Mouse (Mus musculus): ENCODE results near the gene Gch1.
"Not testable (repeated sequence)": the region's sequence is repeated elsewhere in the genome, so short reads cannot be mapped to it uniquely, and the experiment has no call there.

Gch1 gene

DNA sequence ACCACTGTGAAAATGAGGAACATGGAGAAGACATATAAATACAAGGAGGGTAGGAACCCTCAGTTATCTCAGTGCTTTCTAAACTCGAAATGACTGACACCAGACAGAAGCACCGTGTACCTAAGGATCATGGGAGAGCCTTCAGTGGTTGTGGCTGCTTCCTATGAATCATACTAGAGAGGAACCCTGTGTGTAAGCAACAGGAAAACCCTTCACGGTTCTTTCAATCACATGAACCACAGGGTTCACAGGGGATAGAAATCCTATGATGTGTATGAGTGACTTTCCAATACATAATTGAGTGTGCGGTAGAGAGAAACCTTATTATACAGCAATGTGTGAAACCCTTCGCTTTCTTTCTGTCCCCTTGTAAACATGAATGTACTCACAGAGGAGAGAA is 24.1 kb downstream of the Gch1 start:
- DNase-seq (ENCODE audit: low spot score in 2 of 2), result no peak

DNA sequence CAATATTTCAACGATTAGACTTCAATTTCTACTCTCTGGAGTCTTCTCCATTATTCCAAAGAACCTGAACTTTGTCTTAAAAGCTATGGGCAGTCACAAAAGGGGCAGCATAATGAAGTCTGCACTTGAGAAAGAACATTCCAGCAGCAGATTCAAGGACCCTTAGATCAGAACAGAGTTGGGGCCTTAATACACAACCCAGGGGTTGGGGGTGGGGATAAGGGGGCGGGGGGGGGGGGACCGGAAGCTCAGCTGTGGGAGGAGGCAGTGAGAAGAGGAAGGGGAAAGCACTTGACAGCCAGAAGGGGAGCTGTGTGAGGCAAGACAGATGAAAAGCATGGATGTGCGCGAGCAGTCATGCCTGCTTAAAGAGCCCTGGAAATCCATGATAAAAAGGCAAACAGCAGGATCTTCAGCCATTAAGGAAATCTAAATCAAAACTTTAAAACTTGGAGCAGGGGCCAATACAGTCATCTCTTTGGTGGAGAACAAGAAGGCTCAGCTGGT is 27.2 kb downstream of the Gch1 start:
- no peak for DNase-seq (ENCODE audit: low spot score in 2 of 2)

- DNase-seq (ENCODE audit: low spot score in 2 of 2), result no peak
Observed at GRCm38 (mm10) chr14:47160051-47160640, 29.1 kb downstream of the Gch1 start.

DNA sequence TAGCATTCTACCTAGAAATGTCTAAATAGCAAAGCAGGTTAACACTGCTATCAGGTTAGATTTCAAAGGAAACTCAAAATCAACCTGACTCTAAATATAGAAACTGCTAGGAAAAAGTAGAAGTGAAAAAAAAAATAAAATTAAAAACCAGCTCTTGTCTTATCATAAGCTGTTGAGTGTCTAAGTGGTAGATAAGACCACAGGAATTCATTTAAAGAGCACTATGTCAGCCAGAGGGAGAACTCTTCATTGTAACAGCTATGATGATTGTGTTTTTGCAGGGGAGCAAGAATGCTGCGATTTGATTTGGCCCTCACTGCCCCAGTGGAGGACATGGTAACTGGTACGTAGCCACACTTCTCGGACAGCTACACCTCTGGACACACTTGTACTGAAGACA is 34.9 kb downstream of the Gch1 start:
- no peak for DNase-seq (ENCODE audit: low spot score in 2 of 2)

DNA sequence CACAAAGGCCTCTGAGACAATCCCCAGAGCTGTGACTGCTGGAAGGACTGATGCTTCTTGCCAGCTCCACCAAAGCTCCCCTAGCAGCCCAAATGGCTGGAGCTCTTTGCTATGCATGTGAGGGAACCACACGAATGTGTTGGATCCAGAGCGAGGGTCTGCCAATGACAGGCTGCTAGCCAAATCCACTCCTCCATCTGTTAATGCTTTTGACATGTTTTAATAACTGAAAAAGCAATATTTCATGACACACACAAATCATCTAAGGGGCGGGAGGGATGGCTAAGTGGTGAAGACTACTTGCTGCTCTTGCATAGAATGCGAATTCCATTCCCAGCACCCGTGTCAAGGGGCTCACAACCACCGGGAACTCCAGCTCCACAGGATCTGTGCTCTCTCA is 37.9 kb downstream of the Gch1 start:
- no peak for DNase-seq (ENCODE audit: low spot score in 2 of 2)

DNA sequence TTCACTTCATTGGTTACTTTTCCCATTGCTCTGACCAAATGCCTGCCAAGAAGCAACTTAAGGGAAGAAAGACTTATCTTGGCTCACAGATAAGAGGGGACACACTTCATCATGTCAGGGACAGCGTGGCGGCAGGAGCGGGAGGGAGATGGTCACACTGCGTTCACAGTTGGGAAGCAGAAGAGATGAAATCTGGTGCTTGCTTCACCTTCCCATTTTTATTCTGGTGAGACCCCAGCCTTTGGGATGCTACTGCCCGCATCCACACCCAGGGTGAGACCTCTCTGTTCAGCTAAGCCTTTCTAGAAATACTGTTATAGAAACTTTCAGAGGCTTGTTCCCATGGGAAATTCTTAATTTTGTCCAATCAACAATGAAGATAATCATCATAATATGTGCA is 44.9 kb downstream of the Gch1 start:
- DNase-seq (ENCODE audit: low spot score in 2 of 2), result no peak

- DNase-seq (ENCODE audit: low spot score in 2 of 2), result no peak
Observed at GRCm38 (mm10) chr14:47138853-47139252, 50.4 kb downstream of the Gch1 start.

DNA sequence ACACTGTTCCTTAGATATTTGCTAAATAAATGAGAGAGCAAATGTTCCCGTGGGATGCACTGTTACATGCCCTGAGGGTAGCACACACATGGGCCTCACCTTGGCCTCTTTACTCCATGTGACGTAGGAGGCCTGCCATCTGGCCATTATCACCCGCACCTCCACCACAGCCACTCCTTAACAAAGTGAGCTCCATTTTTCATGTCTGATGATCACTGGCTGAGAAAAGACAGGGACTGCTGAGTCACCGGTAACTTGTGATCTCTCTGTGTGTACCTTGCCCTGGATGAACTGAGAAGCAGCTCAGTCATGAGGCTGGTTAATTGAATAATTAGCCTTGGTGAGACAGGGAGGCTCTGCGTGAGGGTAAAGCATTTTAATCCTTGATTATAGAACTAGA is 52.6 kb downstream of the Gch1 start:
- DNase-seq (ENCODE audit: low spot score in 2 of 2), result no peak

DNA sequence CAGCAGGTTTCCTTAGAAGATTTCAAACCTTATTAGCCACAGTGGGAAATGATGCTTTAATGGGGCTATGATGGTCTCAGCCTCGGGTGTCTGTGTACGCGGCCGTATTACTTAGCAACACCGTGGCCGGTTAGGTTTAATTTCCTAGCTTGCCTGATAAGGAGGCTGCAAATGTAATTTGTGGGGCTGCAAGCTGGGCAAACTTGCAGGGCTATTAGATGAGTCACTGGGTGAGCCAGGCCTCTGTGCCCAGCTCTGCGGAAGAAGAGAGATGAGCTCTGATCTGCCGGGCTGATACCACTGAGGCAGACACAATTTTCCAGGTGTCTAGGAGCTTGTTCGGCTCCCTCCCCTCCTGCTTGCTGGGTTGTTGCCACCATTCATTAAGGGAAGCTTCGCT is 55.3 kb downstream of the Gch1 start:
- no peak for DNase-seq (ENCODE audit: low spot score in 2 of 2)

GRCm38 (mm10) chr14:47127987-47128386 is 61.2 kb downstream of the Gch1 start:
- DNase-seq (ENCODE audit: low spot score in 2 of 2), result no peak

- no peak for DNase-seq (ENCODE audit: low spot score in 2 of 2)
Observed at GRCm38 (mm10) chr14:47117522-47117921, 71.7 kb downstream of the Gch1 start.

DNA sequence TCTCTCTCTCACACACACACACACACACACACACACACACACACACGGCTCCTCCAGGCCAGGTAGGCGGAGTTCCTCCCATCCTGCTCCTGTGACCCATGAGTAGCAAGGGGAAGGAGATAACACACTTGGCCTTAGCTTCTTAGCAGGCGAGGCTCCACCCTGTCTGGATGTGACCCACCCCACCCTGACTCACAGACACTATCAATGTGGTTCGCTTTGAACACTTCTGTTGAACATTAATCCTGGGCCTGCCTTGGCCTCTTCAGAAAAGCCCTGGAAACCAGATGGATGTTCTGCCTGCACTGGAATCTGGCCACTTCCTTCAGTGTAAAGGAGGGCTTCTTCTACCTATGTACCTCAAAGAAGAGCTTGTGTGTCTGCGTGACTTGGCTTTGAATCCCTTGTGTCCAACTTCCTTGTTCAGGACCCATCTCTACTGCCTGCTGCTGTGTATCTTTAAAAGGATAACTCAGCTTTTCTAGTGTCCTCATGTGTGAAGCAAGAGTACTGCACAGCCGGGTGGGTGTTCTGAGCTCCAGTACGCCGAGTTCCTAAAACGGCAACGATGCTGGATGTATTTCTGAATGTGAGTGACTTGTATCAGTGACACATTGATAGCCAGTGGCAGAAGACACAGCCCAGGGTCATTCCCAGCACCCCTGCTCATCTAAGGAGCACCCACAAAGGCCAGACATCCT is 73.0 kb downstream of the Gch1 start:
- no peak for DNase-seq (ENCODE audit: low spot score in 2 of 2)

- no peak for DNase-seq (ENCODE audit: low spot score in 2 of 2)
Observed at GRCm38 (mm10) chr14:47115154-47115553, 74.1 kb downstream of the Gch1 start.

- no peak for DNase-seq (ENCODE audit: low spot score in 2 of 2)
Observed at GRCm38 (mm10) chr14:47111341-47111740, 77.9 kb downstream of the Gch1 start.

- not testable (repeated sequence) for DNase-seq (ENCODE audit: low spot score in 2 of 2)
Observed at GRCm38 (mm10) chr14:47110391-47110790, 78.8 kb downstream of the Gch1 start.

- no peak for DNase-seq (ENCODE audit: low spot score in 2 of 2)
Observed at GRCm38 (mm10) chr14:47107461-47107860, 81.8 kb downstream of the Gch1 start.

DNA sequence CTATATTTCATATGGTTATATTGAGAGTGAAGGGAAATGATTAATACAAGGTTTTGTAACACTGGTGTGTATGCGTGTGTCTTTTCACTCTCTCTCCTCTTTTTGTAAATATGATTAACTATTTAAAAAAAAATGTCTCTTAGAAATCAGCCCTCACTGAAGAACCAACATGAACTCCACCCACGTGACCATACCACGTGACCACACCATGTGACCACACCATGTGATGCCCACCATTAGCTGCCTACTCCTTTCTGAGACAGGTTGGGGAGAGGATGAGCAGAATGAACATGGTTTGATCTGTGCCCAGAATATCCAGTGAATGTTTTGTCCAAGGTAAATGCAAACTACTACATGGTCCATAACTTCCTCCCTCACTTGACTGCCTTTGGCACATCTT is 83.5 kb downstream of the Gch1 start:
- no peak for DNase-seq (ENCODE audit: low spot score in 2 of 2)

DNA sequence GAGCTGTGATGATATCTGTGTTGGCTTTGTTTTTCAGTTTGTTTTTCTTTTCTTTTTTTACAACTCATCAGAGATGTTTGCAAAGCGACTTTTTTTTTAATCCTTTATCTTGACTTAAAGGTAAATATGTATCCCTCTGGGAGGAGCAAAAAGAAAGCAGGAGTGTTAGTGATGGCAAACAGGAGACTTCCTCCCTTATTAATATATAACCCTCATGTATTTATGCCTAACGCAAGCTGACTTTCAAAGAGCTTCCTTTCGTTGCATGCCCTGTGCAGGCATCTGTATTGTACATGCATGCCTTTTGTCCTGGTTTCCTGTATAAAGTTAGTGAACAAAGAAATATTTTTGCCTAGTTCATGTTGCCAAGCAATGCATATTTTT is 84.0 kb downstream of the Gch1 start:
- no peak for DNase-seq (ENCODE audit: low spot score in 2 of 2)

- no peak for DNase-seq (ENCODE audit: low spot score in 2 of 2)
Observed at GRCm38 (mm10) chr14:47104246-47105173, 84.7 kb downstream of the Gch1 start.

All from left cerebral cortex, adult 9 months (tissue).